Mouse (Mus musculus) kidney, adult 11 months (tissue): ENCODE measurements around the gene Rbp4.

Experiments
- DNase-seq: peaks from one replicate; pipeline ENCODE4 v3.0.0; 2022

The Rbp4 gene

GRCm38 (mm10) chr19:38089358-38089757 is 35.7 kb downstream of the Rbp4 start:
- DNase-seq, result no peak

- no peak for DNase-seq
Measured at GRCm38 (mm10) chr19:38086948-38087551, 38.0 kb downstream of the Rbp4 start.

DNA sequence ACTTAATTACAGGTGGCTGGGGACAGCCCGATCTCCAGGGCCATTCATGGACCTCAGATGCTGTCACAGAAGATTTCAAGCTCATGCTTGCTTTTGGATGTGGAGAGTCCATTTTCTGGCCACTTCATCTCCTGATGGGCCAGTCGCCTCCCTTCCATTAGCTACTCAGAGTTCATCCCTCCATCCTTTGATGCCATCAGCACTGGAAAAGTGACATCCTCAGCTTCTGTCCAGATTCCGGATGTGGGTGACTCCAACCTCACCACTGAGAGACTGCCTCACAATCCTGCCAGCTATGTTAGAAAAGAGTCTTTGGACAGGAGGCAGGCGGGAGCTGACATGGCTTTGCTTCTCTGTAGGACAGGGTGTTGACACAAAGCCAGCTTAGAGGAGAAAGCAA is 39.2 kb downstream of the Rbp4 start:
- DNase-seq, result no peak

DNA sequence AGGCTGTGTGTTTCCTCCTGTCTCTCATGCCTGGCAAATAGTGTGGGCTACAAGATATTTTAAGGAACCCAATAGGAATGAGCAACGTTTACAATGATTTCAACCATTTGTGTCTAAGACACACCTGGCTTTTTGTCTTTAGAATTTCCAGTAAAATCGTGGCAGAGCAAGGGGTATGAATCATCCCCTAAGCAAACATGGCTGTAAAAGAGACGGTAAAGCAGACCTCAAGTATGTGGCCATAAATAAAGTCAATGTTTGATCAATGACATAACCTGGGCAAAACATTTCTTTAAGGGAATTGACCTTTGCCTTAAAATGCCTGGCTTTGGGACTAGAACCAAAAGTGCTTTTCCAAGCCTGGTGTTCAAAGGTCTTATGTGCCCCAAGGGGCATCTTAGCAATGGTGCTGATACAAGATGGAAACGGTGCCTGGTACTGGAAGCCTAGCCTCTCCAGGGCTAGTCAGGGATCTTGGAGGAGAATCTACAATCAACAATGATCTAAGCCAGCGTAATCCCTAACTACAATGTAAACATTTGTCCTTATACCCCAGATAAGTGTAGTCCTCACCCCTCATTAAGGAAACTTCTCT is 42.1 kb downstream of the Rbp4 start:
- DNase-seq, result no peak

DNA sequence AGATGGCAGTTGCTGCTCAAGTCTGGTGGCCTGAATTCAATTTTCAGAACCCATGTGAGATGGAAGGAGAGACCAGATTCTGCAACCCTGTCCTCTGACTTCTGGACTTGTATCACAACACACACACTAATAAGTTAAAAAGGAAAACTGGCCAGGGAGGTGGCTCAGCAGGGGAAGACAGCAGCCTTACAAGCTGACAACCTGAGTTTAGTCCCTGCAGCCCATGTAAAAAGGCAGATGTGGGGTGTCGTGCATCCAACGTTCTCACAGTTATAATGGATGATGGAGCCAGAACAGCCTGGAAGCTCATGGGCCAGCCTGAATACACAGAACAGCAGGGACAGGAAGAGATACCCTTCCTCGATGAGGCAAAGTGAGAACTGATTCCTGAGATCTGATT is 43.7 kb downstream of the Rbp4 start:
- no peak for DNase-seq

GRCm38 (mm10) chr19:38077851-38078540 is 47.1 kb downstream of the Rbp4 start:
- DNase-seq, result no peak

DNA sequence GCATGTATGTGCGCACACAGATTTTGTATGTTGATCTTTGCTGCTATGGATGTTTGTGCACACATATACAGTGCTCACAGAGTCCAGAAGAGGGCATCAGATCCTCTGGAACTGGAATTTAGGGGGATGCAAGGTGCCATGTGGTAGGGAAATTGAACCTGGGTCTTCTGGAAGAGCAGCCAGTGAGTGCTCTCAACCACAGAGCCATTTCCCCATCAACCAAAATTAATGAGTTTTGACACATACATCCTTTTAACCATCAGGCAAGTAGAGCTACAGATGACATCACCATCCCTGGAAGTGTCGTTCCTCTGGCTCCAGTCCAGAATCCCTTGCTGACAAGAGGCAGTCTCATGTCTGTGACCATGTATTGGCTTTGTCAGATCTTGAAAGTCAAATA is 48.8 kb downstream of the Rbp4 start:
- no peak for DNase-seq

DNA sequence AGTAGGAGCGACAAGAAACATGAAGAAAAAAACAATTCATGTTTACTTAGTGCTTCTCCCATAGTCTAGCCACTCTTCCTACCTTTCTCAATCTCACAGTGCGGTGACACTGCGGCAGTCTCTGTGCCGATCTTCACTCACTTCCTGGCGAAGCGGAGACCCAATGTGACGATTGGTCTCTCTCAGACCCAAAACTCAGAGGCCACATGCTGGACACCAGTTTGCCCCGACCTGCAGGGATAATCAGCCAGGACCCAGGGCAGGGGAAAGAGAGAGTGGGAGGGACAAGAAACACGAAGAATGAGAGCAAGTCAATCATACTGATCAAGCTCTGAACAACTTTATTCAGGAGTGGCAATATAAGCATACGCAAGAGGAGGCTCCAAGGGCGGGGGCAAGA is 50.0 kb downstream of the Rbp4 start:
- no peak for DNase-seq

GRCm38 (mm10) chr19:38073226-38073625 is 51.9 kb downstream of the Rbp4 start:
- no peak for DNase-seq
